Mouse (Mus musculus) urinary bladder, postnatal 36 days (tissue): ENCODE data around the gene Slc2a1.

Source experiments
- DNase-seq, 2 experiments: peaks; one replicate each; pipeline ENCODE4 v3.0.0; 2022; ENCODE audit warnings: low spot score in 2 of 2, mixed read lengths in 1 of 2

Slc2a1 gene

DNA sequence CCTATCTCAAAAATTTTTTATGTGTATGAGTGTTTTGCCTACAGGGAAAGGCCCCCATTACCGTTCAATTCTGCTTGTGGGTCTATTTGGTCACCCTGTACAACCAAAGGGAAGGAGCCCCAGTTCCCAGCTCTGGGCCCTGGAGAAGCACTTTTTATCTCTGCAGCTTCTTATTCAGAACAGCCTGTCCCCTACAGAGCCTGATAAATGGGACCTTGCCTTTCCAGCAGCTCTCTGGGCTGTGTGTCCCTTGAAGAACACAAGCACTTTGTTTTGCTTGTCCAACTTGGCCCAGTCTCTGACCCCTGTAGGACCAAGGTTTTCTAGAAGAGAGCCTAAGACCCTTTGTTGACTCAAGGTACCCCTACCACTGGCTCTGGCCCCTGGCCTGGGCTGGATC, 20.6 kb downstream of the Slc2a1 start:
- no peak for DNase-seq

DNA sequence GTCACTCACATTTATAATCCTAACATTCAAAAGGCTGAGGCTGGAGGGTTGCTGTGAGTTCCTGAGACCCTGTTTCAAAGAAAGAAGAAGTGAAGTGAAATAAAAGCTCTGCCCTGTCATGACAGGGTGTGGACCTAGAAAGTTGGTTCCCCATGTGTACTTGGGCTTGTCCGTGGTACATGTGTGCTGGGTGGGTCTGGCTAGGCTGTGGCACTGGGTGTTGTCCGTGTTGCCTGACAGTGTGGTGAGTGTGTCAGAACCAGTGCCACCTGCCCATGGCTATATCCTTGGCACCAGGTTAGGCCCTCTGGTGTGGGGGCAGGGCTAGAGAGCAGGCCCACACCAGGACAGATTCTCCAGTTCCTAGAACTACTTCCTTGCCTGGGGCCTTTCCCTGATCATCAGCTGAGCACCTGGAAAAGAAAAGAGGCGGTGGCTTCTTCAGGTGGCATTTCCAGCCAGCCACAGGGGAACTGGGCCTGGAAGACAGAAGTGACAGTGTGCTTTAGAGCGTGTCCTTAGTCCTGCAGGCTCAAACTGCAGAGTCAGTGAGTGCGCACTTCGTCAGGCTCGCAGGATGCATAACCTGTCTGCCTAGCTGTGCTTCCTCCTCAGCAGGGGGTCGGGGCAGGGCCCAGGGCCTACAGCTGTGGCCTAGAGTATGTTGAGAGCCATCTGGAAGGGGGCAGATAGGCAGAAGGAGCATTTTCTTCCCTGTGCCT, 22.8 kb downstream of the Slc2a1 start:
- no peak for DNase-seq

DNA sequence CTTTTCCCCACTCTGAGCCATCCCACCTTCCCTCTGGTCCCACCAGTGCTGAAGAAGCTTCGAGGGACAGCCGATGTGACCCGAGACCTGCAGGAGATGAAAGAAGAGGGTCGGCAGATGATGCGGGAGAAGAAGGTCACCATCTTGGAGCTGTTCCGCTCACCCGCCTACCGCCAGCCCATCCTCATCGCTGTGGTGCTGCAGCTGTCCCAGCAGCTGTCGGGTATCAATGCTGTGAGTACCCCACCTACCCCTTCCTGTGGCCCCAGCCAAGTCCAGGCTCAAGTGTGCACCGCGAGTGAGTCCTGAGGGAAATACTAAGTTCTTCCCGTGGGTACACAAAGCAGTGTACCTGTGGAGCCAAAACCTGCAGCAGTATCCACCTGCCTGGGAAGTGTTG, 24.8 kb downstream of the Slc2a1 start:
- DNase-seq = no peak

DNA sequence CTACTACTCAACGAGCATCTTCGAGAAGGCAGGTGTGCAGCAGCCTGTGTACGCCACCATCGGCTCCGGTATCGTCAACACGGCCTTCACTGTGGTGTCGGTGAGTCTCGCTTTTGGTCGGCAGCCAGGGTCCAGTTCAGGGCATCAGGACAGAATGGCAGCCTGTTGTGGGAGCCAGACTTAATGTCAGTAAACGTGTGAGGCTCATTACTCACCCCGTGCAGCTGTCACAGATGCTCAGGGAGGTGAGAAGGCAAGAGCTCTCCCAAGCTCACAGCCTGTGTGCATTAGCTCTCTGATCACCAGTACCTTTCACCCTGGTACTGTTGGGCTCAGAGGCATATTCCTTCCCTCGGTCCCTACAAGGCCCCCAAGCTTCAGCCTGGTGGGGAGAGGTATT, 25.3 kb downstream of the Slc2a1 start:
- DNase-seq = no peak

DNA sequence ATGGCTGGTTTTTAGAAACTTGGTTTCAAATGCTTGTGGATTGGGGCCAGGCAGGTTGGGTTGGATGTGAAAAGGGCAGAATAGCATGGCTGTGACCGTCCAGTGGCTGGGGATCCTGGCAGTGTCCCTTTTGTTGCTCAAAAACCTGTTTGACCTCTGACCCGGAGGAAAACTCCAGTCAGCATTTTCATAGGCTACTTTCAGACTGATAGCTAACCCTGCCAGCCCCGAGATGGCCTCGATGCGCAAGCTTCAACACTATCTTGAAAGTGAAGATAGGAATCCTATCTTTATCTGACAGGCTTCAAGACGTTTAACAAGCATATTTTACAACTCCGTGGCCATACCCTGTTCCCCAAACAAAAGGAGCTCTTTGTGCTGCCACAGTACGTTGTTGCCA, 28.8 kb downstream of the Slc2a1 start:
- DNase-seq = no peak

DNA sequence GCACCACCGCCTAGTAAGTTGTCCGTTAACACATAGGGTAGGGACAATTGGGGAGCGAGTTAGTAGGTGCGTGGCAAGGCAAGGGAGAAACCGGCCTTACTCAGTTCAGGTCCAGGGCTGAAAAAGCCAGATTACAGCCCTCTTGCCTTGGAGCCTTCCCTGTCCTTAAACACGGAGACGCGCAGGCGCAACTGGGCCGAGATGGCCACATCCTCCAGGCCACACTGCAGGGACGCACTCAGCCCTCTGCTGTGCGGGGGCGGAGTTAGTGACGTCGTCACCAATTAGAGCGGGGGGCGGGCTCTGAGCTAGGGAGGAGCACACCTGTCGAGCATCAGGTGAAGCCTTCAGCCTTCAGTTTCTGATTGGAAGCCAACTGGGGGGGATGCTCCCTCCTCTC, 29.7 kb downstream of the Slc2a1 start:
- peak; percentile 70 to 79 for DNase-seq

DNA sequence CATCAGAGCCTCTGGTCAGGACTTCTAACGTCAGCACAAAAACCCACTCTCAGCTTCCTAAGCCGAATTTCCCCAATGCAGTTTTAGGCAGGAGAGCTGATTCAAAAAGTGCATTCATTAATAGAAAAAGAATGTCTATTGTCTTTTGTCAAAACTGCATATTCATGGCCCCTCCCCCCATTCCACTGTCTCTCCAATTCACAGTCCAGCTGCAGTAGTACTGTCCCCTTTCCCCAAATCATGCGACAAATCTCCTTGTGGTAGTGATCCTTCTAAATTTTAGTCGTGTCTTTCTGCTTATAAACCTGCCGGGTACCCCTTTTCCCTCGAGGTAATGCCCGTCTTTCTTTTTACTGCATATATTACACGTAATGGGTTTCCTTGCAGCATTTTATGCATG, 30.3 kb downstream of the Slc2a1 start:
- DNase-seq = no peak

DNA sequence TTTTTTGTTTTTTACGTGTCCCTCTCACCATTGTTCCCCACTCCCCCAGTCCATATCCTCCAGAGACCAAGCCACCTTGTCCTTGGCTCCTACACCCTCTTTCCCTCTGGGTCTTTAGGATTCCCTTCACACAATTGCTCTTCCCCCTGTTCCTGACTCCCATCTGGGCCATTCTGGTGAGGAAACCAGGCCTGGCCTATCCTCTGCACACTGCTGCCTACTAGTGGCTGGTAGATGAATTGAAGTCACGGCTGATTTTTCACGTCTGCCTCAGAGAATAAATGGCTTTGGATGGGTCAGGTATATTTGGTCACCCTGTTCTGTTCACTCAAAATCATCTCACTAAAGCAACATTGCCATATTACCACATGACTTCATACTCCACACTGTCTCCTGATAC, 31.6 kb downstream of the Slc2a1 start:
- no peak for DNase-seq

DNA sequence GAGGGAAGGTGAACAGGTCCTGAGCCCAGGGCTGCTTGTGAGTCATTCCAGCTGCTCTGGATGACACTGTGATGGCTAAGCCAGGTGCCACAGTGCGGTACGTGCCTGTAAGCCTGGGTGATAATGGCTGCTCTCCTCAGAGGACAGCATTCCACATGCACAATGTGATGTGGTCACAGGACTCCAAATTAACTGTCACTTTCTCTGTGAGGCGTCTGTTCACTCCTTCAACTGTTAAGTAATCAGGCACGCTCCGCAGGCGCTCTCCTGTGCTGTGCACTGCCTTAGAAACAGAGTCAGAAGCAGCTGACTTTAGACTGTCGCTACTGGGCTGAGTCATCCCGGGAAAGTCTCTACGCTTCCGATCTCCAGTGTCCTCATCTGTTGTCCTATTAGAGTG, 32.7 kb downstream of the Slc2a1 start:
- no peak for DNase-seq

DNA sequence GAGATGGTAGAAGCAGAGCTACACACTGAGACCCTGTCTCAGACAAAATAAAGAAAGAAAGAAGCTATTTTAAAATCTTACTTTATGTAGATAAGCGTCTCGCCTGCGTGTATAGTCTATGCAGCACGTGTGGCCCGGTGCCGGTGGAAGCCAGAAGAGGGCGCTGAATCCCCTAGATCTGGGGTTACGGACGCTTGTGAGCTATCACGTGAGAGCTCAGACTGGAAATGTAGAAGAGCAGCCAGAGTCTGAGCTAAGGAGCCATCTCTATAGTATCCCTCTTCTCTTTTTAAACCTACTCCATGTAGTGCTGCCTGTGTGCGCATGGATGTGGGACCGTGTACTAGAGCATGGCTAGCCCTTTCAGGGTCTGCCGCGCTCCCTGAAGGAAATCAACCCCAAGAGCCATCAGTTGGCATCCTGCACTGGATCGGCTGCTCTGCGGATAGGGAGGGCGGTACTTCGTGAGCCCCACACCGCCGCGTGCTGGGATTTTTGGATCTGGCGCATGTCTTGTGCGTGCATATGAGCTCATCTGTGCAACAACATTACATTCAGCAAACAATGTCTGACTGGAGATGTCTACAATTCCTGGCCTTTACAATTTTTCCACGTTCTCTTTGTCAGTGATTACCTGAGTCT, 33.8 kb downstream of the Slc2a1 start:
- DNase-seq = peak in 1 of 2 experiments; percentile 52

DNA sequence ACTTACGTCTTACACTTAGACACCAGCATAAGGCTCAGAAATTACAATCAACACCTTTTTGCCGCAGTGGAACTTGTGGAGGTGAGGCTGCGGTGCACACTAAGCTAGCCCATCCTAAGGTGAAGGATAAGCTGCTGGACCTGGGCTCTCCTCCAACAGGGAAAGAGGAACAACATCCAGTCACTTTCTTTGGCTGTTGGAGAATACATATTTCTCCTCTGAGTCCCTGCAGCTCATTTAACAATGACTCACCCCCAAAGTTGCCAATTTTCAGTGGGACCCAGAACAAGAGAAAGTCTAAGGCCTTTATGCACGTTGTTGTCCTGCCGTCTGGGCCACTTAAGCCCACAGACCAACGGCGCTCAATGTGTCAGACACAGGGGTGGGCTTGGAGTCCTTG, 38.3 kb downstream of the Slc2a1 start:
- DNase-seq = no peak

DNA sequence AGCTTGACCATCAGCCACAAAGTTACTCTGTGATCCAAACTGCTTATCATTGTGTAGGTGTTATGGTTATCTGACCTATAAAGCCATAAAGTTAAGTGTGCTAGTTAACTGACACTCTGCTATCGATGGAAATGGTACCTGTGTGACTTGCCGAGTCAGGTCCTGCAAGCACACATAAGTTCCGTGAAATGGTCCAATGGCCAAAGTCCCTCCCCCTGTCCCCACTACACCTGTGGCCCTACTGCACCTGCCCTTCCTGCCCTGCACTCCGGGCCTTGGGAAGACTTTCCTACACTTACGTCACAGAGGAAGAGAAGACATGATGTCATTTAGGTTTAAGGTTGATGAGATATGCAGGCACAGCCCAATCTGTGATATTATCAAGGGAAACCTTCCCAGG, 38.8 kb downstream of the Slc2a1 start:
- no peak for DNase-seq

DNA sequence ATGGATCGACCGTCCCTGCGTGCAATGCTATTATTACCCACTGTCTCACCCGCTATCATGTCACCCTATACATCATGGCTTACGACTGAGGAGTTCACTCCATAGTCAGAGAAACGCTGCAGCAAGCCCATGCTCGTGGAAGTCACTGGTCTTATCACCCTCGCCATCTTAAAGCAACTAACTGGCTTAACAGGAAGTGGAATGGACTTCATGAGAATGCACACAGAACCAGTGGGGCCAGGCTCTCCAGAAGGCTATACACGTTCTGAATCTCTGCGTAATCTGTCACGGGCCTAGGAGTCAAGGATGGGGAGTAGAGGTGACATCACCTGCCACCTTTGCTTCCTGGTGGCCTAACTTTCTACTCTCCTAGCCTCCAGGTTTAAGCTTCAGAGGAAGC, 40.2 kb downstream of the Slc2a1 start:
- peak; percentile 32 to 51 for DNase-seq

DNA sequence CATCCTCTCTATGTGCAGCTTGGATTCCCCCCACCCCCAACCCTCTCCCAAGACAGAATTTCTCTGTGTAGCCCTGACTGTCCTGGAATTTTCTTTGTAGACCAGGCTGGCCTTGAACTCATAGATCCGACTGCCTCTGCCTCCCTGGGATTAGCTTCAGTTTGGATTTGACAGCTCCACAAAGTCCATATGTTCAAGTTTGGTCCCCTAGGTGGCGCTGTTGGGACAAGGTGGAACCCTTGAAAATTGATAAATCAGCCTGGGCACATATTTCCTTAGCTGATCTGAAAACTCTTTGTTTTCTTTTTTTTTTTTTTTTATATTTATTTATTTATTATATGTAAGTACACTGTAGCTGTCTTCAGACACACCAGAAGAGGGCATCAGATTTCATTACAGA, 48.7 kb downstream of the Slc2a1 start:
- peak; percentile 44 to 64 for DNase-seq

DNA sequence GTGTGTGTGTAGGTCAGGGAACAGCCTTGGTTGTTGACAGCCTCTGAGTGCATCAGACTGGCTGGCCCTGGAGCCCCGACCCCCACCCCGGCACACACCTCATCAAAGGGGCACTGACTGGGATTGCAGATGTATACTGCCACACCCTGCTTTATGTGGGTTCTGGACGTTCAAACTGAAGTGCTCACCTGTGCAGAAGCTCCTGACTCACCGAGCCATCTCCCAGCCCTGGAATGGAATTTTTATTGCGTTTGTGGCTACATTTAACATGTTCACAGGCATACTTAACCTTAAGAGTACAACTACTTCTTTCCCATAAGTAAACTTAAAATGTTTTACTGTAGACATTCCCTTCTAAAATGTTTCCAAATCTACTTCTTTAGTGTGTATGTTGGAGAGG, 49.4 kb downstream of the Slc2a1 start:
- no peak for DNase-seq

DNA sequence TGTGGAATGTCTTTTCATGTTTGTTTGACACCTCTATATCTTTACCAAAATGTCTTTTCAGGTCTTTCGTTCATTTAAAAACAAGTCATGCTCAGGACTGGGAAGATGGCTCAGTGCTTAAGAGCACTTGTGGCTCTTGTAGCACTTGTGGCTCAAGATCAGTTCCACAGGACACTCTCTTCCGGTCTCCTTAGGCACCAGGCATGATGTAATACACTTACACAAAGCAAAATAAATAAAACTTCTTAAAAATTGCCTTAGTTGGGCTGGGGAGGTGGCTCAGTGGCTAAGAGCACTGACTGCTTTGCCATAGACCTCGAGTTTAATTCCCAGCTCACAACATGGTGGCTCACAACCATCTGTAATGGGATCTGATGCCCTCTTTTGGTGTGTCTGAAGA, 52.8 kb downstream of the Slc2a1 start:
- DNase-seq = no peak

DNA sequence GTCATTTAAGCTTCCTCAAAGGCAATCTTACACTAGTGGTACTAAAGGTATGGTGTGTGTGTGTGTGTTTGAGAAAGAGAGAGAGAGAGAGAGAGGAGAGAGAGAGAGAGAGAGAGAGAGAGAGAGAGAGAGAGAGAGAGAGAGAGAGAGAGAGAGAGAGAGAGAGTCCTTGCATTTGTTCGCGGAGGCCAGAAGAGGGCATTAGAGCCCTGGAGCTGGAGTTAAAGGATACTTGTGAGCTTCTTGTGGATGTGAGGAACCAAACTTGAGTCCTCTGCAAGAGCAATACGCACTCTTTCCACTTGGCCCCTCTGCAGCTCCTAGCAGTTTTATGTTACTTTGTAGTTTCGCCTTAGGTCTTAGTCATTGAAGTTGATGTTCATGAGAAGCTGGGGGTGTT, 54.5 kb downstream of the Slc2a1 start:
- no peak for DNase-seq

DNA sequence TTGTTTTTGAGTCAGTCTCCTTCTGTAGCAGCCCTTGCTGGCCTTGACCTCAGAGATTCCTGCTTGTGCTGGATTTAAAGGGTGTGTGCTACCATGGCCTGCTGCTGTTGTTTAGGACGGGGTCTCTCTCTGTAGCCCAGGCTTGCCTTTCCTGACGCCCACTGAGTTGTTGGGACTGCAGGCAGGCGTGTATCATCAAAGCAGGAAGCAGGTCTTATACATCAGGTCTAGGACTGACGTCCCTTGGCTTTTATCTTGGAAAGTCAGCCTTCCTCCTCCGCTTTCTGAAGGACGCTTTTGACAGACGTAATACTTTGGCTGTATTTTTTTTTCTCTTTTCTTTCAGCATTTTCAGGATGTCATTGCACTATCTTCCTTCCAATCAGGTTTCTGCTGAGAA, 57.4 kb downstream of the Slc2a1 start:
- no peak for DNase-seq

DNA sequence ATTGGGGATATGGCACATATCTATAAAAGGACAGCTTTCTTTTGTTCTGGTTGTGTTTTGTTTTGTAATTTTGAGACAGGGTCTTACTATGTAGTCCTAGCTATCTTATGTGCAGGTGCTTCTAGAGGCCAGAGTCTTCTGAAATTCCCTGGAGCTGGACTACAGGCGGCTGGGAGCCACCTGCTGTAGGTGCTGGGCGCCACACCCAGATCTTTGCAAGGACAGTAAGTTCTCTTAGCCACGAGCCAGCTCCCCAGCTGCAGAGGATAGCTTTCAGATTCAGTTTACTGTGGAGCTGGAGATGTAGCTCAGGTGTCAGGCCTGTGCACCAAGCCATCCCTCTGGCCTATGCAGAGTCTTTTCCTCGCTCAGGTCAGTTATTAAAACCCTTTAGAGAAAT, 58.6 kb downstream of the Slc2a1 start:
- DNase-seq = no peak

DNA sequence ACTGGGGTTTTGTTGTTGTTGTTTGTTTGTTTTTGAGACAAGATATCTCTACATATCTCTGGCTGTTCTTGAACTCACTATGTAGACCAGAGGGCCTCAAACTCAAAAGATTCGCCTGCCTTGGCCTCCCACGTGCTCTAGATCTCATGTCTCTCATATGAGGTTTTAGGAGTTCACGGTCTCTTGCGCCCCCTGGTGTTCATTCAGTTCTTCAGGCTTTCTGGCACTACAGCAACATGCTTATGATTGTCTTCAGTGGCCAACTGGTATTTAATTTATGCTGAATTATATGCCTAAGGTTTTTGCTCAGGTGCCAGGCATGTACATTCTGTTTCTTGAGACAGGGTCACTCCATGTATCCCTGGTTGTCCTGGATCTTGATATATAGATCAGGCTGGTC, 59.2 kb downstream of the Slc2a1 start:
- peak; percentile 82 for DNase-seq

DNA sequence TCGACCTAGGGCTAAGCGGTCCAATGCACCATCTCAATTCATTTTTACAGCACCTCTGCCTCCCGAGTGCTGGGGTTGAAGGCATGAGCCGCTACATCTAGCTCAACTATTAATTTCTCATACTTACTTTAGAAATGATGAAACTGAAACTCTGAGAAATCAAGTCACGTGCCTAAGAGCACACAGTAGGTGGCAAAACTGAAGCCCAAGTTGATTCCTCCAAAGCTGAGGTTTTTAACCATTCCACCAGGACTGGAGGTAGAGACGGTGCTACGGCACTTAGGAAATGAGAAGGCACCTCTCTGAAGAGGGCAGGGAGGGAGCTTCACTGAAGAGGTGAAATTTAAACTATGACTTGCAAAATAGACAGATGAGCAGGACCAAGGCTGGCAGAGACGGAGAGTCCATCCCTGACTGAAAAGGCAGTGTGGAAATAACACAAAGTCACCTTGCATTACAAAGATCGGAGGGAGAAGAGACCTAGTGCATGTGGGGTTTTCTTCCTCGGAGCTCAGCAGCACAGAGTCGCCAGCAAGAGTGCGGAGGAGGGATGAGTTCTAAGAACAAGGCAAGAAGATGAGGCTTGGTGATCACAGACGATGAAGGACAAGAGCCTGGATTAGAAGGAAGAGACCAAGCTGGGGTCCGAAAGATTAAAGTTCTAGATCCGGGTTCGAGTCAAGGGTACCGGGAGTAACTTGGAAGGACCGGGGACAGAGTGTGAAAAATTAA, 64.6 kb downstream of the Slc2a1 start:
- no peak for DNase-seq

DNA sequence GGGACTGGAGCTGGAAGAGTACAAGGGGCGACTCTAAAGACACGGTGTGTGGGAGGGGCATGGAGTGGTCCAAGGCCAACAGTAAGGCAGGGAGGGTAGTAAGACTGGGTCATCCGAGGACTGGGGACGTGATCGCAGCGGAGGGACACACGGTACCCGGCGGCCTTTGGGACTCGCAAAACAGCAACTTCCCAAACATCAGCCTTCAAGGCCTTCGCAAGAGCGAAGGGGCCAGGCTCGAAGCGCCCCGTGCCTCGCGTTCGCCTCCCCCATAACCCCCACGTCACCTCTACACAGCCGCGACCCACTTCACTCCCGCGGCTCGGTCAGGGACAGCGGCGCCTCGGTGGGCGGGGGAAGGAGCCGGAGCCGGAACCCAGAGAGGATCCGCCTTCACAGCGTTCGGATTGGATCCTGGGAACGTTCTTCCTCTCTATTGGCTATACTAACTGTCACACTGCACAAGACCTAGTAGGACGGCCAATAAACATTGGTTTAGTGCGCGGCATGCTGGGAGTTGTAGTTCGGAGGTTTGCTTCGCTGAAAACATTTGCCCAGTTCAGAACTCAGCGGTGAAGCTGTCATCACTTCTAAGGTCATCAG, 65.4 kb downstream of the Slc2a1 start, which contains the start of gene Zfp691:
Zfp691 (minus strand) TSS at position 345 of the 603 bp plus-strand sequence.
- DNase-seq = peak; percentile 89 to 93

DNA sequence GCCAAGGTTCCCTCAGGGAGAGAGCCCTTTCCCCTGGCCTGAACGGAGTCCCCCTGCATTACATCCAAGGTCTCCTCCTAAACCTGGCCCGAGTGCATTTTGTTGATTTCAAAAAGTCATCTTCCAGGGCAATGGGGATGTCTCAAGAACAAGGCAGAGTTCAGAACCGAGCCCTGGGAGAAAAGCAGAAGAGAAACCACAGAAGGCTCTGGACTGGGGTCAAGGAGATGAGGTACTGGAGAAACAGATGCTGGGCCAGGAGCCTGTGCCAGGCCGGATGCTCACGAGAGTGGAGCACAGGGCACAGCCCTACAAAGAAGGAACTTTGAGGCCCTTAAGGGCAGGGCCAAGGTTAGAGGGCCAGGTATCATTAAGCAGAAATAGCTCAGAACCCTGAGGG, 69.2 kb downstream of the Slc2a1 start:
- no peak for DNase-seq
